Mouse (Mus musculus) T-helper 2 cell (primary cell): ENCODE results near the gene Dpp3.
"Not testable (repeated sequence)": the region's sequence is repeated elsewhere in the genome, so short reads cannot be mapped to it uniquely, and the experiment has no call there.

Experiments used
- in situ Hi-C: fragments of 300-600 bp; cut with MboI, MseI; formaldehyde crosslinking; loops from one replicate; pipeline ENCODE4 v1.15.1; 2025; ENCODE audit warnings: high pct_unique_total_duplicates

Dpp3 gene

DNA sequence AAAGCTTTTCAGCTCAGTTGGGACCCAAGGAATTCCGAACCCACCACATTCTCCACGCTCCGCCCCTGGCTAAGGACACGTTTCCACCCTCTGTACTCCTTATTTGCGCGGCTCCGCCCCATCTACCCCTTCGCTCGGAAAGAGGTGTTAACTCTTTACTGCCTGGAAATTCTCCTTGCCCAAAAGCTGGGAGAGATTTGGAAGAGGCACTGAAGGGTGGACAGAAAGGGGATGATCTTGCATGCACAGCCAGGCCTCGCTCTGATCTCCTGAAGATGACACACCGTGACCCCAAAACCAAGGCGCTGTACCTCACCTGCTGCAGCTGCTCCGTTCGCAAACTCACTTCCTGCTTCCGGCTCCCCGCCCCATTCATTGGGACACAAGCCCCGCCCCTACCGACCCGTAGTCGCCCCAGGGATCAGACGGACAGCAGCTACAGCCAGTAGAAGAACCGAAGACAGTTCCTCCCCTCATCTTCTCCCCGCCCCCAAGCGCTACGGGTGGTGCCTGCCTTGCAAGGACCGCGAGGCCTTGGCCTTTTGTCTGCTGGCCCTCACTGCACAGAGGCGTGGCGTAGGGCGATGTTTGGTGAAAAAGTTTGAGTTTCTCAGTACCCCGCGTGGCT is at the start of gene Dpp3:
Gene Dpp3 (minus strand): TSS at position 384 of the 628 bp plus-strand sequence.
- in situ Hi-C loops = loop anchor here (5.0 kb wide), 1 partner anchor 41 kb away; no protein-coding TSS in a partner anchor

DNA sequence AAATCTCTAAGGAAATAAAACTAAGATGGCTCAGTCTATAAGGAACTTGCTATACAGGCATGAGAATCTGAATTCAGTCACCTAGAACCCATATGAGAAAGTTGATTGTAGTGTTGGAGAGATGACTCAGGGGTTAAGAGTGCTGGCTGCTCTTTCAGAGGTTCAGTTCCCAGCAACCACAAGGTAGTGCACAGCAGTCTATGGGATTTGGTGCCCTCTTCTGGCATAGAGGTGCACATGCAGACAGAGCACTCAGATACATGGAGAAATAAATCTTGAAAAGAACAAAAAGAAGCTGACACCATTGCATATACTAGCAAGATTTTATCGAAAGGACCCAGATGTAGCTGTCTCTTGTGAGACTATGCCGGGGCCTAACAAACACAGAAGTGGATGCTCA is 40.1 kb upstream of the Dpp3 start:
- in situ Hi-C loops = loop anchor here (5.0 kb wide), 1 partner anchor 321 kb away; no protein-coding TSS in a partner anchor

GRCm38 (mm10) chr19:4961928-4962601 is 34.0 kb upstream of the Dpp3 start, which contains the start of gene Mrpl11:
TSS of gene Mrpl11 (plus strand) at chr19:4962147.
- in situ Hi-C loops = no loop called here

- in situ Hi-C loops = not testable (repeated sequence)
Measured at GRCm38 (mm10) chr19:4948641-4949040, 20.6 kb upstream of the Dpp3 start.

- in situ Hi-C loops = no loop called here
Measured at GRCm38 (mm10) chr19:4945540-4945939, 17.5 kb upstream of the Dpp3 start.

GRCm38 (mm10) chr19:4943253-4943588 is 15.1 kb upstream of the Dpp3 start:
- in situ Hi-C loops = loop anchor here (5.0 kb wide), 1 partner anchor 36 kb away; the partner anchor contains the start of gene Bbs1

DNA sequence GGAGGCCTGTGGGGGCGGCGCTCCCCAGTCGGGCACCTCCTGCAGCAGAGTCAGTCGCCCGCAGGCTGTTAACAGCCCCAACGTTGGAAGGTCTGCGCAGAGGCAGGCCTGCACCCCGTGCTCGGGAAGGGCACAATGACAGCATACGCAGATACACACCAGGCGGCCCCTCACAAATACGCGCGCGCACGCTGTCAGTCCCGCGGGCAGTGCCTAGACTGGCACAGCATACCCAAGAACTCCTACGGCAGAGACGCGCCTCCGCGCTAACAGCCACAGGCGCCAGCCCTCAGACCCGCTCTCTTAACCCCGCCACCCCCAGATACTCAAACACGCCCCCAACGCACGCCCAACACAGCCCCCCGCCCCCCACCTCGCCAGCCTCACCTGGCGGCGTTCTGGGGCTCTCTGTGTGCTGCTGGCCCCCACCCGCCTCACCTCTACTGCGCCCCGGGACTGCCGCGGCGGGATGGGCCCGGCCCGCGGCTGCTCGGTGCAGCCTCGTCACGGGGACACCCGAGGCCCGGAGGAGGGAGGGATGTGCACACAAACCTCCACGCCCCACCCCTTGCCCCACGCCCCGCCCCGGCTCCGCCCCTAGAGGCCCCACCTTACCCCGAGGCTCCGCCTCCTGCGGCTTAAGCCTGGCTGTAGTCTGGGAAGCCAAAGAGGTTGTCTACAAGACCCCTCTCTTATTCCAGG is 14.6 kb upstream of the Dpp3 start, which contains the start of gene Peli3:
Gene Peli3 (minus strand): TSS at position 577 of the 702 bp plus-strand sequence.
- in situ Hi-C loops = loop anchor here (5.0 kb wide), 1 partner anchor 35 kb away; the partner anchor contains the start of gene Bbs1

GRCm38 (mm10) chr19:4937444-4938310 is 9.6 kb upstream of the Dpp3 start:
- in situ Hi-C loops = no loop called here

GRCm38 (mm10) chr19:4936896-4937295 is 8.8 kb upstream of the Dpp3 start:
- in situ Hi-C loops = no loop called here

GRCm38 (mm10) chr19:4928781-4929180 is 694 bp upstream of the Dpp3 start:
- in situ Hi-C loops = loop anchor here (5.0 kb wide), 1 partner anchor 41 kb away; no protein-coding TSS in a partner anchor

DNA sequence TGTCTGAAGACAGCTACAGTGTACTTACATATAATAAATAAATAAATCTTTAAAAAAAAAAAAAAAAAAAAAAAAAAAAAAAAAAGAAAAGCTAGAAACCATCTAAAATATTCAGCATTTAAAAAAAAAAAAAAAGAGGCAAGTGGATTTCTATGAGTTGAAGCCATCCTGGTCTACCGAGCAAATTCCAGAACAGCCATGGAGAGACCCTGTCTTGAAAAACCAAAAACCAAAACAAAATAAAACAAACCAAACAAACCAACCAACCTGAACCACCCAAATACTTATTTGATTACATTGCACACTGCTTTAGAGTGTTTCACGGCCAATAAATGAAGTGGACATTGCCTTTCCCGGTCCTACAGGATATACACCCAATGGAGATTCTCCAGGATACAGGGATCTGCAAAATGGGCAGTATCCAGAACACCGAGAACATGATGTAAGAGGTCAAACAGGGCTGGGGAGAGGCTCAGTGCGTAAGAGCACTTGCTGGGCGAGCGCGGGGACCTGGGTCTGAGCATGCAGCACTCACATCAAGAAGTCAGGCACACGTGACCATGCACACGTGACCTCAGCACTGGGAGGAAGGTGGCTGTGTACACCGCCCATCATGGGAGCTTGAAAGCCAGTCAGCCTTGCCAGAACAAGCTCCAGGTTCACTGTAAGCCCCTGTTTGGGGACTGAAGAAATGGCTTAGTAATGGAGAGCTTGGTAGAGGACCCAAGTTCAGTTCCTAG is 2.8 kb downstream of the Dpp3 start:
- in situ Hi-C loops = loop anchor here (5.0 kb wide), 1 partner anchor 38 kb away; no protein-coding TSS in a partner anchor

DNA sequence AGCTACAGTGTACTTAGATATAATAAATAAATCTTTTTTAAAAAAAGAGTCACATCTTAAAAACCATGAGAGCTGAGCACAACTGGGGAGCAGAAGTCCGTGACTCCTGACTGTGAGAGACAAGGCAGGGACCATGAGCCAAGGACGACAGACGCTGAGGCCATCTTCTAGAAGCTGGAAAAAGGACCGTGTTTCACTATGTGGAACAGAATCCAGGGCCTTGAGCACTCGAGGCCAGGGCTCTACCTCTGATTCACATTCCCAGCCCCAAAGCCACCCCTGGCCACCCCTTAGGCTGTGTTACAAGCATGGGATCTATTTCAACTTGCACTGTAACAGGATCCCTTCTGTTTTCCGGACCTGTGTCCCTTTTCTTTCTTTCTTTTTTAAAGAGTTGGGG is 8.4 kb downstream of the Dpp3 start:
- in situ Hi-C loops = no loop called here

DNA sequence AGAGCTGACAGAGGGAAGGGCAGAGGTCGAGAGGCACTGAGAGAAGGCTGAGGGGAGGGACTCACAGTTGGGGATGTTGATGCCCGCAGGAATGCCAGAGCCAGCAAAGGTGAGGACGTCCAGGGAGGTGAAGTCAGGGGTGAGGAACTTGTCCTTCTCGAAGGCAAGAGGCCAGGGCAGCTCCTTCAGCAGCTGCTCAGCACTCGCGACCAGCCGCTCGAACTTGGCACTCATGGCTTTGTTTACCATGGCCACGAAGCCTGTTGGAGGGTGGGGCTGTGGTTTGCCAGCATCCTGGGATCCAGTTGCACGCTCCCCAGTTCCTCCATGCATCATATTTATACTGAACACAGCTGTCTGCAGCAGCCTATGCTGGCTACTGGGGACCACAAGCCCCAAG is 11.3 kb downstream of the Dpp3 start:
- in situ Hi-C loops = no loop called here

GRCm38 (mm10) chr19:4915924-4916603 is 12.0 kb downstream of the Dpp3 start:
- in situ Hi-C loops = no loop called here

- in situ Hi-C loops = loop anchor here (5.0 kb wide), 1 partner anchor 33 kb away; the partner anchor contains the start of gene Peli3
Measured at GRCm38 (mm10) chr19:4909376-4909775, 18.7 kb downstream of the Dpp3 start.

- in situ Hi-C loops = loop anchor here (5.0 kb wide), 1 partner anchor 34 kb away; the partner anchor contains the start of gene Peli3
Measured at GRCm38 (mm10) chr19:4908107-4908506, 20.0 kb downstream of the Dpp3 start.

GRCm38 (mm10) chr19:4905979-4906794 is 21.9 kb downstream of the Dpp3 start, which contains the start of gene Bbs1:
TSS of gene Bbs1 (minus strand) at chr19:4906628.
- in situ Hi-C loops = loop anchor here (5.0 kb wide), 1 partner anchor 36 kb away; the partner anchor contains the start of gene Peli3

- in situ Hi-C loops = no loop called here
Measured at GRCm38 (mm10) chr19:4899888-4900287, 28.2 kb downstream of the Dpp3 start.

- in situ Hi-C loops = no loop called here
Measured at GRCm38 (mm10) chr19:4898972-4899371, 29.1 kb downstream of the Dpp3 start.
